Mouse (Mus musculus) spleen, embryonic (tissue): ENCODE data around the gene Tbl3.

ENCODE experiments used
- CTCF ChIA-PET: fragments of 350-600 bp; sonication (Branson Sonifier 250); formaldehyde crosslinking; loops from one replicate; lab custom pipeline; 2022; lab: Charles Lee

Tbl3 gene

DNA sequence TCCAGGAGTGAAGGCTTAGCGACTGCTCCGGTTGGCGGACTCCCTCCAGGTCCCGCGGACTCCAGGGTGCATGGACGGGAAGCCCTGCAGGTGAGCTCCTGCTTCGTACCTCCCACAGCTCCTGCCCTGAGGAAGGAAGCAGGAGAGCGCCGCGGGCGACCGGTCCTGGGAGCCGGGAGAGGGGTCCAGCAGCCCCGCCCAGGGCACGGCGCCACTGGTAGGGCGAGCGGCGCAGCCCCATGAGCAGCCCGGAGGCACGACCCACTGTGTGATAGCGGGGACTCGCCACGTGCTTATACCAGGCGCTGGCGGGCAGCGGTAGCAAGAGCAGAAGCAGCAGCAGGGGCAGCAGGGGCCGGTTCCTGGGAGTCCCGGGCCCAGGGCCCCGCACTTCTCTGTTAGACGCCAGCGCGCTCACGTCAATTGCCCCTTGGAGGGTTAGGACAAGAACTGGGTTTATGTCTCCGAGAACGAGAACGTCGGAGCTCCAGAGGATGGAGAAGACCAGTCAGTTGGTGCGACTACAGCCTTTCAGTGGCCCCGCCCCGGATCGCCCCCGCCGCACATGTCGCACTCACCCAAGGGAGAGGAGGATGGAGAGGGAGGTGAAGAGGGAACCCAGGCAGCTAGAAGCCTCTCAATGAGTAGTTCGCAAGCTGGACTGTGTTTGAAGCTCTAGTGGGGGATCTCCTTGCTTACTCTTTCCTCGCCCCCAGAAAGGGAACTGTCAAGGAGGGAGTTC is 49.3 kb downstream of the Tbl3 start, which contains the start of gene Npw:
Gene Npw (minus strand): TSS at position 441 of the 742 bp plus-strand sequence.
- CTCF ChIA-PET = no interaction called here

- CTCF ChIA-PET = interaction anchor here (0.7 kb wide), 1 partner anchor 15 kb away, joined by 3 read pairs; no protein-coding TSS in a partner anchor
Observed at GRCm38 (mm10) chr17:24654969-24655368, 52.5 kb downstream of the Tbl3 start.

DNA sequence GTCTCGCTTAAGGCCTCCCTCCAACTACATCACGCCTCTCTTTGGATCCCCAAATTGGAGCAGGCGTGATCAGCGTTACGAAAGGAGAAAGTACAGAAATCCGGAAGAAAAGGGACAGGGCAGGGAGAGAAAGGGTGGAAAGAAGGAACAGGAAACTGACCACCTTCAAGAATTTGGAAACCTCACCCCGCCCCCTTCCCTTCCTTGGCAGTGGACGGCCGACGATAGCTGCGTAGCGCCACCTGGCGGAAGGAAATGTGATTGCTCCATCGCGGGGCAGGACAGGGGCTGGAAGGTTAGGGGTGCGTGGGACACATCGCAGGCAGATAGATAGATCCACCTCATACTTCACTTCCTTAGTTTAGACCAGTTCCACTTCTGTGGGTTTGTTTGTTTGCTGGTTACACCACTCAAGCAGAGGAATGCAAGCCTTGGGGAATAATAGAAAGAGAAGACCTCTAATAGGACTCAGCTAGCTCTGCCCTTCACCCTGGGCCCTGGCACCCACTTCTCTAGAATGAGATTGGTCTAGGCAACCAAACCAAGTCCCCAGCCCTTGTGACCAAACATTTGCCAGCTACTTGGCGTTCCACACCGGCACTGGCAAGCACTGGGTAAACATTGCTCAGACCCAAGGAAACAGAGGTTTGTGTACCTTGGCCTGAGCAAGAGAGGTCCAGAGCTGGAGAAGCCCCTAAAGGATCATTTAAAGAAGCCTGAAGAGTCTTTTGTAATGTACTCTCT is 53.3 kb downstream of the Tbl3 start:
- CTCF ChIA-PET = interaction anchor here (0.6 to 0.9 kb wide), 2 partner anchors 159 to 161 kb away, joined by 3 to 7 read pairs; no protein-coding TSS in a partner anchor

GRCm38 (mm10) chr17:24651835-24652234 is 55.6 kb downstream of the Tbl3 start:
- CTCF ChIA-PET = no interaction called here

DNA sequence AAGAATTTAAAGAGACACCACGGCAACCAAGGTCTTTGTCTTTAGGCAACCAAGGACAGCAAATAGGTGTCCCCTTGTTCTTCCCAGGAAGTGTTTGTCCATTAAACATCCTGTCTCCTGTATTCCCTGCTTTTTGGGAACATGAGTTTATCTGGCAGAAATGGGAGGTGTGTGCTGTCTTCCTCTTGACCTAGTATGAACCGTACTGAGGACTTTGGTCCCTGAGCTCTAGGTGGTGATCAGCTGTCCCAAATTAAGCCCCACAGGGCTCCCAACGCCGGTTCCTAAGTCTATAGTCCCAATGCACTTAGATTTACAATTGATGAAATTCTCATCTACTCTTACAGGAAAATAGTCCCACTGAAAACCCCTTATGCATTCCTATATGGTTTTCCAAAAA is 56.7 kb downstream of the Tbl3 start:
- CTCF ChIA-PET = no interaction called here

- CTCF ChIA-PET = no interaction called here
Observed at GRCm38 (mm10) chr17:24650070-24650616, 57.3 kb downstream of the Tbl3 start, which contains the start of gene Slc9a3r2. TSS of gene Slc9a3r2 (minus strand) at chr17:24650327.

GRCm38 (mm10) chr17:24649581-24650069 is 57.8 kb downstream of the Tbl3 start:
- CTCF ChIA-PET = no interaction called here

- CTCF ChIA-PET = no interaction called here
Observed at GRCm38 (mm10) chr17:24648731-24649377, 58.6 kb downstream of the Tbl3 start.
